Mouse (Mus musculus) adrenal gland, postnatal 14 days (tissue): ENCODE measurements around the gene Rnf186. TPM values are rescaled to one million over a fixed set of nuclear protein-coding genes. Genes with fewer than 3 reads are reported as not detected.

Source experiments
- DNase-seq: peaks from one replicate; pipeline ENCODE4 v3.0.0; 2021; ENCODE audit warnings: mixed read lengths
- total RNA-seq: library from RNA; stranded (reverse); gene quantifications from 2 replicates; pipeline ENCODE4 v1.2.3, GENCODE M21; 2021

Gene Rnf186
- total RNA-seq, 1 experiment from 2014 or later: not detected

DNA sequence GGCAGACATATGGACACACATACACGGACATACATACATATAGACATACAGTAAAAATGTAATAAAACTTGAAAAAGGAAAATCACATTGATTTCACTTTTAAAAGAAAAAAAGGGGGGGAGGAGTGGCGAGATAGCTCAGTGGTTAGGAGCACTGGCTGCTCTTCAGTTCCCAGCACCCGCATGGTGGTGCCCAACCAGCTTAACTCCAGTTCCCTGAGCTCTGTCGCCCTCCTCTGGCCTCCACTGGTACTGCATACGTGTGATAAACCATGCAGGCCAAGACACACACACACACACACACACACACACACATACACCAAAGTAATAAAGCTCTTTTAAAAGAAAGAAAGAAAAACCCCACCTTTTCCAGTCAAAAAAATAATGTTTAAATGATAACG is 47.9 kb downstream of the Rnf186 start:
- no peak for DNase-seq

Other genes starting within 250 kb of the Rnf186 start
- not detected in 2 replicates for gene Pla2g2c, start 242.3 kb upstream of the Rnf186 start, total RNA-seq
- 0.89 and 1.1 TPM in 2 replicates for gene Ubxn10, start 229.9 kb upstream of the Rnf186 start, total RNA-seq
- gene Pla2g2f, start 209.5 kb upstream of the Rnf186 start, total RNA-seq: 13.7 and 14.3 TPM in 2 replicates
- 1.1 and 10.7 TPM in 2 replicates for gene Pla2g2d, start 191.4 kb upstream of the Rnf186 start, total RNA-seq
- gene Pla2g5, start 103.6 kb upstream of the Rnf186 start, total RNA-seq: 9.2 and 13.2 TPM in 2 replicates
- not detected in 2 replicates for gene Gm13030, start 93.1 kb upstream of the Rnf186 start, total RNA-seq
- gene Pla2g2e, start 89.2 kb upstream of the Rnf186 start, total RNA-seq: 1.2 and 1.4 TPM in 2 replicates
- gene Otud3, start 53.2 kb upstream of the Rnf186 start, total RNA-seq: 11.0 and 12.1 TPM in 2 replicates
- 14.0 and 15.8 TPM in 2 replicates for gene Tmco4, start 5.8 kb downstream of the Rnf186 start, total RNA-seq
- 0.15 TPM in 1 of 2 replicates, not detected in the other for gene Htr6, start 108.5 kb downstream of the Rnf186 start, total RNA-seq
- gene Nbl1, start 125.9 kb downstream of the Rnf186 start, total RNA-seq: 33.7 and 39.8 TPM in 2 replicates
- 480 and 499 TPM in 2 replicates for gene Minos1, start 164.0 kb downstream of the Rnf186 start, total RNA-seq
- 316 and 319 TPM in 2 replicates for gene Capzb, start 225.8 kb downstream of the Rnf186 start, total RNA-seq